Mouse (Mus musculus): Measurements from ENCODE around the gene Smtn.

The Smtn gene

DNA sequence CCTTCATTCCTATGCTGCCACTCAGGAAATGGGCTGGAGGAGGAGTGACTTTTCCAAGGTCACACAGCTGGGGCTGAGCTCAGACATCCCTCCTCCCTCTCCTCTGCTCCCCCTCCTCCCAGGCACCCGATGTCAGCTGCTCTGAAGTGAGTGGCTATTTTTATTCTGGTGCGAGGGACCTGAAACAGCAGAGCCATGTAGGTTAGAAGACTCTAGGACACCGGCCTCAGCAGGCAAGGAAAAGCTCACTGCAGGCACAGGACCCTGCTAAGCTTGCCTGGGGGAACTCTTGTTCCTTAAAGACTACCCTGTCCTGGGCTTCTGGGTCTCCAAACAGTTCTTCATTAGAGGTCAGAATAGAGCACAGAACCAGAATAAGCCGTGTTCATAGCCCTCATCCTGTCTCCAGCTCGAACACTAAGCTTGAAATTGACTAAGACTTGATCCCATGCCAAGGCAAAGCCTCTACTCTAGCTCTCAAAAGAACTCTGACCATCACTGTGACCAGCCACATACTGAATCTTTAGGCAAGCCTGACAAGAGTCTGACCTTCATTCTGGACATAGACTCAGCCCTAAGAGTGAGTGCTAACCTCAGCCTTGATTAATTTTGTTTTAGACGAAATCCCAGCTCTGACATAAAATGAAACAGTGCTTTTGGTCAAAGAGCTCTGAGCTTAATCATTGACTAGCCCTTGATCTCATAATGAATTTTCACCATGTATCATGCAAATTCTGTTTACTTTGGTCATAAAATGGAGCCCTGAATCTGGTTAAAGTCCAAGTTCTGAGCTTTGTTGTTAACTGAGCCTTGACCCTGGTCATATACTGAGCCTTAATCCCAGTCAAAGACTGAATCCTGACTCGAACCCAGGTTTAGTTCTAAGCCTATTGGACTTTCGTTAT is 31.0 kb downstream of the Smtn start:
- no peak for DNase-seq (ENCODE audit: low spot score in 2 of 2)

DNA sequence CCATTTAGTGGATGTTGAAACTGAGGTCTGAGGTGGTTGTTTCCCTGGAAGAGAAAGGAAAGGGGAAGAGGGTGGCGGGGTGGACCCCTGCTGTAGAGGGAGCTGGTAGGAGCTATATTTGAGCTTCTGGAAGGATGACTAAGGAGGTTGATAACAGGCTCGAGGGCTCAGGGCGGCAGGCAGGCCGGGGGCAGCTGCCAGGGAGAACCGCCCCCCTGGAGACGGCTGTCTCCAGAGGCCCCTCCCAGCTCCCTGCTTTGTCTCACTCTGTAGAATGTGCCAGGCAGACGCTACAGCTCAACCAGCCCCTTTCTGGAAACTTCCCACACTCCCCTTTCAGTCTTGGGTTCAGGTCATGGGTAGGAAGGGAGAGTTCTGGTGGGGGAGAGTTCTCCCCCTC is 32.2 kb downstream of the Smtn start:
- DNase-seq (ENCODE audit: low spot score in 2 of 2): no peak

DNA sequence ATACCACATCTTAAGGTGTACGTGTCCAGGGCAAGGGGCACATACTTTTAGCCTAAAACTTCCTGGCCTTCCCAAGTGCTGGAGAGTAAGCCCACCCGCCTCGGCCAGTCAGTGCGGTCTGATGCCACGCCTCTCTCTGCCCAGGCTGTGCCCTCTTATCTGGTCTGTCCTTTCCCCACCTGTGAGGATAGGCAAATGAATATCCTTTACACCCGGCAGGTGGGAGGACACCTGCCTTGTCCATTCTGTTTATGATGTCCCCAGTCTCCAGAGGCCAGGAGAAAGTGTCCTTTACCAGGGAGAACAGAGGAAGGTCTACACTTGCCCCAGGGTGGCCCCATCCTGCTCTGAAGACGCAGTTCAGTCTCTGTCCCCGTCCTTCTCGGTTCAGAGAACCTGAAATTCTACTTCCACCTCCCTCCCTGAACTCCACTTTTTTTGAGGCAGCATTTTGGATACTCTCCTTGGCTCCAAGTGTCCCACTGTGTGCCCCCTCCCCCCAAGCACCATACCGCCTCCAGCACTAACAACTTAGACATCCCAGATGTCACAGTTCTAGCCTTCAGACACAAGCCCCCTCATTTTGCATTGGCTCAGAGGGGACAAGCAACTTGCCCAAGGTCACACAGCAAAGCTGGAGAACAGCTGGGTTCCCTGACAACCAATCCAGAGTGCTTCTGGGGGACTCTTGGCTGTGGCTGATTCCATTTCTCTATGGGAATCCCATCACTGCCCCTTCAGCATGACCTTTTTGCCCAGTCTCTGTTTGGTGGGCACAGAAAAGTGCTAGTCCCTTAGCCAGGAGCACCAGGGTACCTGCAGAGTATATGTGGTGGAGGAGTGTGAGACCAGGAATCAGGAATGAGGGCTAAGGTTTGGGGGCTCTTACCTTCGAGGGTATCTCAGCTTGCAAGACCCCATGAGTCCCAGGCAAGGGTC is 36.4 kb downstream of the Smtn start:
- no peak for DNase-seq (ENCODE audit: low spot score in 2 of 2)

DNA sequence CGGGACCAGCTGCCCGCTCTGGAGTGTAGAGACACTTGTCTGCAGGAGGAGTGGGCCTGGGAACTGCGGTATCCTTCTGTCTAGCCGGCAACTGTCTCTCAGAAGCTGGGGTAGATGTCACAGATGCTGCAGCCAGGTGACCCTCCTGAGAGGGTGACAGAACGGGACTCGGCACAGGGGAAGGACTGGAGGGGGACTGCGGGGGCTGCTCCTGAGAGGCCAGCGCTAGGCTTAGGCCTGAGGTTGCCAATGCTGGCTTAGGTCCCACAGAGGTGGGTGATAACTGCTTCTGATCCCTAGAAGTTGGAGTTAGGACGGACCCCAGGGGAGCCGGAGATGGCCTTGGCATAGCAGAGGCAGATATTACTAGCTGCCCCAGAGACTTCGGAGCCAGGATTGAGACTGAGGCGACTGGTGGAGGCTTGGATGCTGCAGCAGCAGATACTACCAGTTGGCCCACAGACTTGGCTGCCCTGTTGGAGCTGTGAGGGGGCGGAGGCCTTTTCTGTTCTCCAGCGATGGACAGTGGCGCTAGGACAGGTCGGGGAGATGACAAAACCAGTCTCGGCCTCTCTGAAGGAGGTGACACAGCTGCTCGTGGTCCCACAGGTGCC is 37.8 kb downstream of the Smtn start:
- DNase-seq (ENCODE audit: low spot score in 2 of 2): no peak

DNA sequence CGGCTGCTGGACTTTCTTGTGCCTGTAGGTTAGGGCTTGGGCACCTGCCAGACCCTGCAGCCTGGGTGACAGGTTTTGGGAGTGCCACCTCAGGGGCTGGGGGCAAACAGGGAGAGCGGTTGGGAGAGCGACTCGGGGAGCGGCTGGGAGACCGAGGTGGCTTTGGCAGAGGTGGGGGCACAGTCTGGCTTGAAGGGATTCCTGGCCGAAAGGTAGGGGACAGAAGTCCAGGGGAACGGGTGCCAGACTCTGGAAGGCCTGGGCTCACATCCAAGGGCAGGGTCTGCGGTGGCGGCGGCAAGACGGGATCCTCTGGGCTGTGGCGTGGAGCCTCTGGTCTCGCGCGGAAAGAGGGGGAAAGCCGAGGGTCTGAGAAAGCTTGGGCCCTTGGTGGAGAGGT is 38.4 kb downstream of the Smtn start:
- no peak for DNase-seq (ENCODE audit: low spot score in 2 of 2)

DNA sequence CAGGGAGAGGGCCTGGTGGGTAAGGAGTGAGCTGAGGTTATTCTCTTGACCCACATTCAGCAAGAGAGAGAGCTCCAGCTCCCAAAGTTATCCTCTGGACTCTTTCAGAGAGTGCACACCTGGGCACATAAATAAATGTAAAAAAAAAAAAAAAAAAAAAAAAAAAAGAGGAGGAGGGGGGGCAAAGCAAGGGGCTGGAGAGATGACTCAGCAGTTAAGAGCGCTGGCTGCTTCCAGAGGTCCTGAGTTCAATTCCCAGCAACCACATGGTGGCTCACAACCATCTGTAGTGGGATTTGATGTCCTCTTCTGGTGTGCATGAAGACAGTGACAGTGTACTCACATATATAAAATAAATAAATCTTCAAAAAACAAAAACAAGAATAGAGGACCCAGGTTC is 43.1 kb downstream of the Smtn start:
- DNase-seq (ENCODE audit: low spot score in 2 of 2): no peak

DNA sequence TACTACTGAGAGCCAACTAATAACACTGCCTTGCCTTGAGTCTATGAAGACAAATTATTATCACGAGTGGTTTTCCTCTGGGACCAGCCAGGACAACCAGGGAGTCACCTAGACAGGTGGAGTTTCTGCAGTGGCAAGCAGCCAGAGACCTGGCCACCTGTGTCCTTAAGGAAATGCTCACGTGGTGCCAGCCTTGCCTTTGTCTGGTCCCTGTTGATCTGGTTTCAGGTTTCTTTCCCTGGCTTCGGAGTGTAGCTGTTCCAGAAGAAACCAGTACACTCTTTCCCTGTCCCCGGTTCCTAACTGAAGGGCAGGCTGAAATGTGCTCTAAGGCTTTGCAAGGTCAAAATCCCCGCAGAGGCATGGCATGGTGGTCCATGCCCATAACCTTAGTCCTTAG is 43.7 kb downstream of the Smtn start:
- DNase-seq (ENCODE audit: low spot score in 2 of 2): no peak

DNA sequence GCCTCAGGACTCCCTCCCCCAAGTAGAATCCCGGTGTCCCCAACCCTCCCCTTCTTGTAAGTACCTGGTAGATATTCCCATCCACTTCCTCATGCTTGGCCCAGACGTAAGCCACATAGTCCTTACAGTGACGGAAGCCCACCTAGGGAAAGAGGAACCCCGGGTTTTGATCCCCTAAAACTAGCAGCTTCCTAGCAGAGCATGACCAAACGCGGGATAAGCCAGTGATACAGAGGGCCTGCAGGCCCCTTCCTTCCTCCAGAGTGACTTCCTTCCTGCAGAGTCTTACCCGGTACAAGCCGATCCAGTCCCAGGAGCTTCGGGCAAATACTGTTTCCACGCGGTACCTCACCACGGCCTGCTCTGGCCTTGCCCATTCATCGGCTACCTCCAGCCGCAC is 44.9 kb downstream of the Smtn start:
- DNase-seq (ENCODE audit: low spot score in 2 of 2): no peak

DNA sequence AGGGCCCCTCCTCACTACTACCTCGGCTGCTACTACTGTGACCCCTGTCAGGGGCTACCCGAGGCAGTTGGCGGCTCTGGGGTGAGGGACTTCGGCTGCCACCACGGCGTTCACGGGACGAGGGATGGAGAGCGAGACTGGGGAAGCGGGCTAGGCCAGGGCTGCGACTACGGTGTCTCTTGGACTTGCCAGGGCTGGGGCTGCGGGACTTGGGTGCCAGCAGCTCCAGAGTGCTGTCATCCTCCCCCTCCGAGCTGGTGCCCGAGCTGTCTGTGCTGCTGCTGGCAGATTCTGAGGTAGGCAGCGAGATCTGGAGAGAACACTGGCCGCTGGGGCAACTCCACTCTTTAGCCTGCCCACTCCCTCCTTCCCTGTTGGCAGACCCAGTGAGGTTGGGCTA is 45.6 kb downstream of the Smtn start:
- no peak for DNase-seq (ENCODE audit: low spot score in 2 of 2)

DNA sequence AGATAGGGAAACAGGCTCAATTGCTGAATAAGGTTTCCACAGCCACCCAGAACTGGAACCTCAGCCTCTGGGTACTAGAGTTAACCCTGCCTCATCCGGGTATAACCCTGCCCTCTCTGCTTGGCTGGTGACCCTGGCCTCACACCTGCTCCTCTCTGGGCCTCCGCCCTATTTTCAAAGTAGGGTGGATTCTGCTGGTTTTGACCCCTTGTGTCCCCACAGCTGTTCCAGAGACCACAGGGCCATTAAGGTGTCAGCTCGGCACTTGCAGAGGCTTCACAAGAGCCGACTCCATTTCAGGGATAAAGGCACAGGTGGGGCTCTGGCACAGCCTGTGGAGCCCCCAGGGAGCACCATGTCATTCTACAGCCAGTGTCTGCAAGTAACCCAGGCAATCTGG is 47.7 kb downstream of the Smtn start:
- DNase-seq (ENCODE audit: low spot score in 2 of 2): no peak

DNA sequence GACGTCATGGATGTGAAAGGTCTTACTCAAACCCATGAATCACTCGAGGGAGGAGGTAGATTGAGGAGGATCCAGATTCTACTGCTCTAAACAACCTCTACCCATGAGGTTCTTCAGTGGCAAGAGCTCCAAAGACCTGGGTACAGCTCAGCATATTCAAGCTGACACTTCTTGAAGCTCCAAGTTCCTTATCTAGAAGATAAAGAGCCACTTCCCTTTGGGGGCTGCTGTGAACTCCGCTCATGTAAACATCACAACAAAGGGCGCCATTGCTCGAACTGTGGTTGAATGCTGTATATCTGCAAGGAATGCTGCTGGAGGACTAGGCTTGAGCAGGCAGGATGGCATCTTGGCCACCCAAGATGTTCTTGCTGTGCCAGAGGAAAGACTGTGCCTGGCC is 51.4 kb downstream of the Smtn start:
- no peak for DNase-seq (ENCODE audit: low spot score in 2 of 2)

DNA sequence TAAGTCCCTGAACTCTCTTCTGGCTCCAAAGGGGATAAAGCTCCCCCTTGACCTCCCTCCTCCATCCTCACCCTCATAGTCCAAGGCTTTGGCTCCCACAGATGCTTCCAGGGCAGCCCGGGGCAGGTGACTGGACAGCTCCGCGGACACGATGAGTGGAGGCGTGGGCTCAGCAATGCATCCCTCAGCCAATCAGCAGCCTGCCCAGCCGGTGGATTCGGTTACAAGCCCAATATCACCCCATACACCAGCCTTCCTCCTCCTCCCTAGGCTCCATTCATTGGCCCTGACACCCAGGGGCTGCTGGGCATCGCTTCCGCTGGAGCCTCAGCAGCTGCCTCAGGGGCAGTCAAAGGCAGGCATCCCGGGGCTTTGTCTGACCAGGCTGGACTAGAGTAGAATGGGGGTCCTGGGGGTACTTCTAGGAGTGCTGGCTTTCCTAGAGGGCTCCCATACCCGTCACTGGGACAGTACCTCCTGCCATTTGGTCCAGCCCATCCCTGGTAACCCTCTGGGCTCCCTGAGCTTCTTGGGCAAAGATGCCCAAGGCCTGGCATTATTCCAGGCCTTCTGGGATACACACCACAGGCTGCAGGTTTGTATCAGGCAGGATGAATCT is 52.4 kb downstream of the Smtn start, which contains the start of gene Pla2g3:
Gene Pla2g3, plus strand, starts transcription at position 333 of the 619 bp plus-strand sequence.
- no peak for DNase-seq (ENCODE audit: low spot score in 2 of 2)

DNA sequence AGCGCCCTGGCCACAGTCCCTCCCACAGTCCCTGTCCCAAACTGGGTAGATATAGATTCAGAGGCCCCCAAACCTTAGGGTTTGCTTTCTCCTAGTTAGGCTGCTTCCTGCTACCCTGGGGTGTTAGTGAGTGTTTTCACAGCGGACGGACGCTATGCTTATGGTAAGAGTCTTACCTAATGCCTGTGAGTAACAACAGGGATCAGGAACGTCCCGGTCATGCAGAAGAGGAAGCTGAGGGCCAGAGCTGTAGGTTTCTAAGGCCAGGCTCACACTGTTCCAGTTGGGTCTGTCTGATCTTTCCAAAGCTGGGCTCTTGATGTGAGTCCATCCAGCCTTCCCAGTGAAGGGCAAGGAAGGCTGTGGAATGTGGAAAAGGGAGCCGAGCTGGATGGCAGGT is 54.1 kb downstream of the Smtn start:
- no peak for DNase-seq (ENCODE audit: low spot score in 2 of 2)

DNA sequence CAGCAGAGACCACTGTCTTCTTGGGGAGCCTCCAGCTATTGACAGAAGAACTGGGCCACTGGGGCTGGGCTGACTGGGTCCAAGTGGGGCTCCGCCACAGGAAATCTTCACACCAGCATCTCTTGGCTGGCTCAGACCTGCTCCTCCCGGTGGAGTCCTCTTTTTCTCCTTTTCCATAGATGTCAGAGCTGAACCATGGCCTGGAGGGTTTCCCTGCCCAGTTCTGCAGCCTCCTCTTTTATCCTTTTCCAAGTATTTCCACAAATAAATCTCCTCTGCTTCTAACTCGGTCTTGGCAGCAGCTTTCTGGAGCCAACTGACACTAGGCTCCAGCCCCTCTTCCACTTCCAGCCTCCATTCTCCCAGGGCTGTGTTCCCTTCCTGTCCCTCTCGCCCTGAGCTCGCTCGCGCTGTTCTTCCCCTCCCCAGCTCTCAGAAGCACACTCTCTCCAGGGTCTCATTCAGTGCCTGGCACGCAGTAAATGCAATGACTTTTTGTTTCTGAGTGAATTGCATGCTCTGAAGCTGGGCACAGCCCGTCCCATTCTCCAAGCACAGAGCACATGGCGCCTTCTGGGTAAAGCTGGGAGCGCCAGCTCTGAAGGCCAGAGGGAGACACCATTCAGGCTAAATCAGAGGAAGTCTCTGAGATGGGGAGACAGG is 56.3 kb downstream of the Smtn start:
- no peak for DNase-seq (ENCODE audit: low spot score in 2 of 2)

DNA sequence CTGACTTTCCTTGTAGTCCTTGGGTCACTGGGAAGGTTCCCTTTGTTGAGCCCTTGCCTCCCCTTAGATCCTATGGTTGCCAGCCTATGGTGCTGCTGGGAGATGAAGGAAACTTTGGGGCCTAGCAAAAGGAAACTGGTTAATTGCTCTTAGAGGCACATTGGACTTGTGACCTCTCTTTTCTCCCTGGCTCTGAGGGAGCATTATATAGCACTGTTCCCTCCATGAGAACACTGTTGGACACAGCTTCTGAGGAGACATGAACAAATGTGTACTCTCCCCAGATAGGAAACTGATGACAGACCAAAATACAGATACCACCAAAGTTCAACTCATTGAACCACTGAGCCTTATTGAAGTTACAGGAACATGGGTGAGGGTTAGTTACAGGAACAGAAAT is 64.9 kb downstream of the Smtn start:
- no peak for DNase-seq (ENCODE audit: low spot score in 2 of 2)

DNA sequence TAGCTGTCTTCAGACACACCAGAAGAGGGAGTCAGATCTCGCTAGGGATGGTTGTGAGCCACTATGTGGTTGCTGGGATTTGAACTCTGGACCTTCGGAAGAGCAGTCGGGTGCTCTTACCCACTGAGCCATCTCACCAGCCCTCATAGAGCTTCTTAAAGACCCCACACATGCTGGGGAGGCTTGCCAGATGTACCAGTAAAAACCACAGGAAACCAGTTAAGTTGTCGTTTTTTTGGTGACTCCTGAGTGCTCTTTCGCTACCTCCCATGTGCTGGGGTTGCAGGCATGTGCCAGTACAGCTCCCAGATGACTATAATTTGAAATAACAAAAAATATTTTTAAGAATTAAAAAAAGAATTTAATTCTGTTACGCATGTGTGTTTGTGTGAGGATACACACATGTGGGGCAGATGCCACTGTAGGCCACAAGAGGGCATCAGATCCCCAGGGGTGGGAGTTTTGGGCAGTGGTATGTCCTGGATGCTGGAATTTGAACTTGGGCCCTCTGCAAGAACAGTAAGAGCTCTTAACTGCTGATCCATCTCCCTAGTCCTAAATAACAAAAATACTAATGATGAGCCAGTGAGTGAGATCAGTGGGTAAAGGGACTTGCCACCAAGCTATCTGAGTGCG is 65.8 kb downstream of the Smtn start:
- no peak for DNase-seq (ENCODE audit: low spot score in 2 of 2)

DNA sequence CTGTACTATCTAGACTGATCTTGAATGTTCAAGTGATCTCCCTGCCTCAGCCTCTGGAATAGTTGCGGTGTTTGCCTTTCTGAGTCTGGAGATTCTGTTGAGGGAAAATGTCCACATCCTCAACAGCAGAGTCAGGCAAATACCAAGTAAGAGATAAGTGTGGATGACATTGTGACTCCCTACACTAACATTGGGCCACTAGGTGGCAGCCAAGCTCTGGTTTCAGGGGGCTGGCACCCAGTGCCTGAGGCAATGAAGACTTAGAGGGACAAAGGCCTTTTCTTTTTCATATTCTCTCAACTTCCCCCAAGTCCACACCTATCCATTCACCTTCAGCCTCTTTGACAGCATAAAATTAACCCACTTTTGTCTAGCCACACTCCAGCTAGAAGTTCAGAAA is 67.9 kb downstream of the Smtn start:
- peak; percentile 66 to 73 for DNase-seq (ENCODE audit: low spot score in 2 of 2)

DNA sequence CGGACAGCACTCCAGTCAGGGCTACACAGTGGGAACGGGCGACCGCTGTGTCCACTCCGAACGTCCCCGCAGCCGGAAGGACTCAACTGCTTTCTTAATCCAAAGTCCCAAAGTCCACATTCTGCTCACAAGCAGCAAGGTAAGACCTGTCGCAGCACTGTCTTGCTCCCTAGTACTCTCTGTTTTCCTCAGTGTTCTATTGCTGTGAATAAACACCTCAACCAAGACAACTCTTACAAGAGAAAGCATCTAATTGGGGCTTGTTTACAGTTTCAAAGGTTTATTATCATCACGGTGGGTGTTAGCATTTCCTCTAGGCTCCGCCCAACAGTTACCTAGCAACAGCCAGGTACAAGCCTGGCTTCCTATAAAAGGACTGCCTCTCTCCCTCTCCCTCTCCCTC is 69.0 kb downstream of the Smtn start:
- no peak for DNase-seq (ENCODE audit: low spot score in 2 of 2)
